9 mouse cellular contexts compared by ENCODE assay signal in genomic region chr17:83138493-83139417, GRCm38 (mm10).
DNase-seq lines count a peak whose midpoint lies in the region; ATAC-seq lines count a peak whose summit lies in the region.
"Had no signal": no experiment of that assay in that cellular context is flagged by ENCODE, and none has a peak within 500 bp of the region (broad histone marks: within the 10 kb centered on the region; RNA-seq: fewer than 3 reads in every experiment).

No protein-coding gene starts in this region.

- no peak overlapping the region for H3K4me3 ChIP-seq in lung, embryonic 15.5 days
- no peak overlapping the region for H3K4me3 ChIP-seq in forebrain, embryonic 11.5 days (ENCODE audit: low read depth, low read length)
- H3K4me3 ChIP-seq in neural tube, embryonic 12.5 days = no peak overlapping the region

- H3K36me3 ChIP-seq in lung, embryonic 15.5 days = no peaks in the 10 kb centered on the region
- H3K36me3 ChIP-seq in forebrain, embryonic 11.5 days (ENCODE audit: control insufficient read depth, insufficient read depth, low read length) = no peaks in the 10 kb centered on the region
- no peaks in the 10 kb centered on the region for H3K36me3 ChIP-seq in neural tube, embryonic 12.5 days

- no peaks in the 10 kb centered on the region for H3K27me3 ChIP-seq in lung, embryonic 15.5 days
- H3K27me3 ChIP-seq in forebrain, embryonic 11.5 days (ENCODE audit: control insufficient read depth, insufficient read depth, low read length) = no peaks in the 10 kb centered on the region
- no peaks in the 10 kb centered on the region for H3K27me3 ChIP-seq in neural tube, embryonic 12.5 days (replicated peaks)

- no peak for DNase-seq in lung, adult 18-20 months
- no peak for DNase-seq in forebrain, embryonic 11.5 days (ENCODE audit: low spot score)
- DNase-seq in kidney, adult 9 months = peak; percentile 47
- no peak for DNase-seq in right cerebral cortex, postnatal 36 days (ENCODE audit: low spot score in 2 of 2)
- no peak for DNase-seq in gastrocnemius, postnatal 10 days
- DNase-seq: thymus, adult 18-20 months had no signal

- no peak overlapping the region for H3K27ac ChIP-seq in lung, embryonic 15.5 days
- no peak overlapping the region for H3K27ac ChIP-seq in forebrain, embryonic 11.5 days (ENCODE audit: low read depth, low read length)
- 0 out of 2 replicates have a peak overlapping the region, but pooled peaks have one; percentile 5 for H3K27ac ChIP-seq in neural tube, embryonic 12.5 days

- peak; percentile 59 for ATAC-seq in lung, embryonic 15.5 days (ENCODE audit: borderline replicate concordance, extremely low read depth, low FRiP score, low TSS enrichment)
- peak; percentile 55; the same call in 1 of the 2 replicates for ATAC-seq in forebrain, embryonic 11.5 days (replicated peaks; ENCODE audit: low FRiP score)
- ATAC-seq in neural tube, embryonic 12.5 days (ENCODE audit: low FRiP score, low read depth) = peak; percentile 65
- no peak for ATAC-seq in megakaryocyte-erythroid progenitor cell, adult 5-6 weeks (replicated peaks; ENCODE audit: low FRiP score, low TSS enrichment, poor library complexity, severe bottlenecking)

- WGBS in lung, embryonic 15.5 days = 25% methylated on average over 11 of the region's 11 CpGs
- WGBS in forebrain, embryonic 11.5 days = 29% methylated on average over 11 of the region's 11 CpGs
- WGBS in neural tube, embryonic 12.5 days = 14% methylated on average over 11 of the region's 11 CpGs

- no peak overlapping the region for H3K9ac ChIP-seq in lung, embryonic 15.5 days
- no peak overlapping the region for H3K9ac ChIP-seq in forebrain, embryonic 11.5 days (ENCODE audit: low read length)
- no peak overlapping the region for H3K9ac ChIP-seq in neural tube, embryonic 12.5 days

- no peak overlapping the region for H3K4me2 ChIP-seq in lung, embryonic 15.5 days
- no peak overlapping the region for H3K4me2 ChIP-seq in forebrain, embryonic 11.5 days (ENCODE audit: low read depth, low read length, severe bottlenecking)
- no peak overlapping the region for H3K4me2 ChIP-seq in neural tube, embryonic 12.5 days (replicated peaks)

- H3K9me3 ChIP-seq in lung, embryonic 15.5 days = no peaks in the 10 kb centered on the region
- H3K9me3 ChIP-seq in forebrain, embryonic 11.5 days (ENCODE audit: control insufficient read depth, low read length) = no peaks in the 10 kb centered on the region
- no peaks in the 10 kb centered on the region for H3K9me3 ChIP-seq in neural tube, embryonic 12.5 days

- peaks cover 7% of the 10 kb centered on the region for H3K4me1 ChIP-seq in lung, embryonic 15.5 days
- H3K4me1 ChIP-seq in forebrain, embryonic 11.5 days (replicated peaks; ENCODE audit: control insufficient read depth, insufficient read depth, low read length) = peaks cover 4% of the 10 kb centered on the region; the same call in 1 of the 2 replicates
- H3K4me1 ChIP-seq in neural tube, embryonic 12.5 days = peaks cover 32% of the 10 kb centered on the region
